Mouse (Mus musculus): ENCODE results near the gene Oaz3. TPM values are rescaled to one million over a fixed set of nuclear protein-coding genes. Genes with fewer than 3 reads are reported as not detected.

The Oaz3 gene
- total RNA-seq (2021) (under 1 TPM in 1 of 2 experiments, not detected in 1; 0.24 TPM), polyA plus RNA-seq (2012; rRNA removed) (0.15 TPM in 1 of 2 replicates, not detected in the other)
- long read RNA-seq: 0 reads

GRCm38 (mm10) chr3:94443597-94443964, at the start of gene Oaz3:
Gene Oaz3, minus strand, starts transcription at chr3:94443915.
- no peak for DNase-seq

DNA sequence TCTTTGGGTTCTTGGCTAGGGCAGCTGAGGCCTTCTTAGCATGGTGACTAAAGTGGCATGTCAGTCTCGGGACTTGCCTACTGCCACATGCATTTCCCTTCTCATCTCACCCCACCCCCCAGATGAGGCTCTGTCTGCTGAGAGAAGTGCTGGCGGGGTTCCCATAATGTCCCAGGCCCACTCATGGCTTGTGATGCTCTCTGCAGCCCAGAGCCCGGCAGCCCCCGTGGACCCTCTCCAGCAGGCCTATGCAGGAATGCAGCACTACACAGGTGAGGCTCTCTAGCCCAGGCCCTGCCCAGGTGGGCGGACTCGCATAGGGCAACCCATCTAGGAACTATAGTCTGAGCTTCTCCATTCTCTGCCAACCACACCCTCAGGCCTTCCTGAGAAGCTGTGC, 43.9 kb upstream of the Oaz3 start:
- DNase-seq: no peak

- no peak for DNase-seq
Measured at GRCm38 (mm10) chr3:94485922-94486321, 42.2 kb upstream of the Oaz3 start.

DNA sequence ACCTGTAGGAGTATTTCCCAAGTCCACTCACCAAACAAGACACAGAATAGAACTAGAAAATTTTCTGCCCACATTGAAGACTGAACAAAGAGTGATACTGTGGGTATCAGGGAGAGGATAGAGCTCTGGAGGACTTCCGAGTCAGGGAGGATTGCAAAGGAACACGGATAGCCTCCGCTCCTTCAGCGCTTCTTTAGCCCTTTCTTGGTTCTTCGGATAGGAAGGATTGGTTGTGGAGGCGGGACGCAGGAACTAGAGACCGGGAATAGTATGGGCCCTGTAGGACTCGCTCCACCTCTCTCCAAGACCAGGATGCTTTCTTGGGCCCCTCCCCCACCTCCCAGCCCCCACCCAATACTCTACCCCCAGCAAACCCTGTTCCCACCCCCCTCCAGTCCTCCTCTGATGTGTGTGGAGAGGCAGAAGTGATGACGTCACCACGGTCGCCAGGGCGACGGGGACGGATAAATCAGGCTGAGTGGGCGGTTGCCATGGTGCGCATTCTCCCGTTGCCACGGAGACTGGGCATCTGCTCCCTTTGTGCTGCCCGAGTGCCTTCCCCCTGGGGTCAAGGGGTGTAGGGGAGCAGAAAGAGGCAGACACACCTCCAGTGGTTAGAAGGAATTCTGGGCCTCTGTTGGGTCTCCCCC, 40.2 kb upstream of the Oaz3 start:
- DNase-seq: peak; percentile 54

- DNase-seq: peak; percentile 58
Measured at GRCm38 (mm10) chr3:94482764-94483385, 39.2 kb upstream of the Oaz3 start.

DNA sequence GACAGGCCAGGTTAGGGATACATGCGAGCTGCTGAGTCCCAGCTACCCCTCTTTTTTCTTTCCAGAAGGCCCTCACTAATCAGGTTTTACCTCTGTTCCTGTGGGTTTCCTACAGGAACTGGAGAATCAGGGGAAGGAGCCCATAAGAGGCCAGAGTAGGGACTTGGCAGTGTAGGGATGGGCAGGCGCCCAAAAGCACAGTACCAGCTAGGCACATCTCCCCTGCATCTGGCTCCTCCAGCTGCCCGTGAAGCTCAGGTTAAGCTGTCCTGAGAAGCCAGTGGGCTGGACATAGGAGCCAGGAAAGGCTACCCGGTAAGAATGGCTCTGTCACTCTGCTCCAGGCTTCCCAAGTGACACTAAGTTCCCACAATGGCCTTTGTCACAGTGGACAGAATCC, 37.7 kb upstream of the Oaz3 start:
- DNase-seq: no peak

DNA sequence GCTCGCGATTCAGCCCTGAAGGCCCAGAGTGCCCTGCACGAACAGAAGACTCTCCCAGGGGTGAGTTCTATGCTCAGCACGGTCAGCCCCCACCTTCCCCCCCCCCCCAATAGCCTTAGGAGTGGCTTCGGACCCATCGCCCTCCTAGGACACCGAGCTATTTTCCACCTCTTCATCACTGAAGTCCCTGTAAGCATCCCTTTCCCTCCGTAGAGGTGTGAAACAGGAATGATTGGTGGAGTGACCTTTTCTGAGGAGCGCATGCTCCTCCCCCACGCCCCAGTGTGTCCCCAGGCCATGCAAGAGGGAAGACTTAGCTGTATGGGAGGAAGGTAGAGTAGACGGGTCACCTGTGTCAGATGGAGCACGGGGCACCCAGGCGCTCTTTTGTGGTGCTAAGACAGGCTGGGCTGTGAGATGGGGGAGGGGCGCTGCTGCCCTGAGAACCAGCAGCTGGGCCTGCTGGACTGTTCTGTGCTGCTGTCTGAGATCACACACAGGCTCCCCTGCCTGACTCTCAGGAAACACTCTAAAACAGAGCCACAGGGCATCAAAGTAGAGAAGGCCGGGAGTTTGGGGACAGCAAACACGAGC, 36.7 kb upstream of the Oaz3 start, which contains the start of gene Riiad1:
Gene Riiad1, minus strand, starts transcription at position 51 of the 594 bp plus-strand sequence.
- DNase-seq: no peak

DNA sequence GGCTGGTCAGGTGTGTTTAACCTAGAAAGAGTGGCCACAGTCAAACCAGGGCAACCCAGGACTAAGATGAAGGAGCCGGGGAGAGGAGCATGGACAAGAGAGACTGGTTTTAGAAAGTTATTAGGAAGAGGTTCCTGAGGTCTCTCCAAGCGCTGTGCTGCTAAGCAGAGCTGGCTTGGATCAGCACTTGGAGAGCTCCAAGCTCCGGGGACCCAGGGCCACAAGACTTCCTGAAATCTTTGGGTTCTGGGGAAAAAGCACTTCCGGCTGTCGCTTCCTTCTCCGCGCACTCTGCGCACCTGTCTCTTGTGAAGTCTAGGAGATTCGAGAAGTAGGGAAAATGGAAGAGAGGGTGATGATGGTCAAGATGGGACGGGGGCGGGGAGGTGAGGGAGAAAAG, 35.8 kb upstream of the Oaz3 start:
- DNase-seq: no peak

GRCm38 (mm10) chr3:94478591-94479169, 35.0 kb upstream of the Oaz3 start:
- no peak for DNase-seq

DNA sequence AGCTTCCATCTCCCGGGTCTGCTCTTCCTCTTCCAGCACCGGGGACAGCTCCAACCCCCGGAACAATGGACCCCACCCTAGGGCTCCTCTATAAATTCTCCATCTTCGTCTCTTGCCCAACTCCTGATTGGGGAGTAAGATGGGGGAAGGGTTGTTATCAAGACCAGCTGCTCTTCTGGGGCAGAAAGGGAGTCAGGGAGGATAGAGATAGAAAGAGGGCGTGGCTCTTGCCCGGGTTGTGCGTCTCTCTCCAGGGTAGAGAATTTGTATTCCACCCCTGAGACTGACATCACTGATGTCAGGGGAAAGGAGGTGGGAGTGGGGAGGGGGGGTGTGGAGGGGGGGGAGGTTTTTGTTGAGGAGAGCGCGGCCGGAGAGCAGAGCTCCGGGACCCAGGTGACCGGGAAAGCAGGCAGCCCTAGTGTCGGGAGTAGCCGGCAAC, 34.3 kb upstream of the Oaz3 start, which contains the start of gene Celf3:
Gene Celf3, plus strand, starts transcription at position 315 of the 442 bp plus-strand sequence.
- no peak for DNase-seq

- DNase-seq: no peak
Measured at GRCm38 (mm10) chr3:94477444-94477843, 33.7 kb upstream of the Oaz3 start.

- no peak for DNase-seq
Measured at GRCm38 (mm10) chr3:94476301-94477035, 32.8 kb upstream of the Oaz3 start.

- DNase-seq: no peak
Measured at GRCm38 (mm10) chr3:94473567-94474232, 30.0 kb upstream of the Oaz3 start.

- no peak for DNase-seq
Measured at GRCm38 (mm10) chr3:94473115-94473505, 29.4 kb upstream of the Oaz3 start.

- peak; percentile 36 for DNase-seq
Measured at GRCm38 (mm10) chr3:94472447-94473114, 28.9 kb upstream of the Oaz3 start.

GRCm38 (mm10) chr3:94468931-94469330, 25.2 kb upstream of the Oaz3 start:
- DNase-seq: no peak

DNA sequence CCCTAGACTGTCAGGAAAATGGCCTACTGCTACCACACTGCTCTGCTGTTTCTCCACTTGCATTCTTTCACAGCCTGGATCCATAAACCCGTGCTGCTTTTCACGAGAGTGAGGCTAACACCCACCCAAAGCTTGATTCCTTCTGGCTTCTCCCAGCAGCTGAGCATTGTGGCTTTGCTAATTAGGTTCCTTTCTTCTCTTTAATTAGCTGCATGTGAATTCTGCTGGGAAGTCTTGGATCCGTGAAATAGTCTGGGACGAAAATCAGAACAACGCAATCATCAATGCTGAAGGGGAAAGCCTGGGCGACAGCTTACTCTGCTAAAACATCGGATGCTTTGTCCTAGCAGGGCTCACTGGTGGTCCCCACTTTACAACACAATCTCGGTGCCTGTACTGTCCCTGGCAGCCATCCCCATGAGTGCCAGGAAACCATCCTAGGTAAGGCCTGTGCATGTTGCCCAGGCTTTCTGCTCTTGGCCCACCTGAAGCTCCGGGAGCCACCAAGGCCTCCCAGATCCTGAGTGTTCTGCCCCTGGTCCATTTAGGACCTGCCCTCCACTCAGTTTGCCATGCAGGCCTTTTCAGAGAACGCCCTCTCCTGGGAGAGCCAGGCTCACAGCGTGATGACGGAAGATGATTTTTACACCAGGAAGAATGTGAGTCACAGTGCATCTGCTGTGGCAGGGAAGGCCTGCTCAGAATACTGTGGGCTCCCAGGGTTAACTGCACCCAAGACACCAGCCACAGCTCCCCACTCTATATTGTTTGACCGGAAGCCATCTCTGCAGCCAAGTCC, 22.1 kb upstream of the Oaz3 start:
- no peak for DNase-seq

DNA sequence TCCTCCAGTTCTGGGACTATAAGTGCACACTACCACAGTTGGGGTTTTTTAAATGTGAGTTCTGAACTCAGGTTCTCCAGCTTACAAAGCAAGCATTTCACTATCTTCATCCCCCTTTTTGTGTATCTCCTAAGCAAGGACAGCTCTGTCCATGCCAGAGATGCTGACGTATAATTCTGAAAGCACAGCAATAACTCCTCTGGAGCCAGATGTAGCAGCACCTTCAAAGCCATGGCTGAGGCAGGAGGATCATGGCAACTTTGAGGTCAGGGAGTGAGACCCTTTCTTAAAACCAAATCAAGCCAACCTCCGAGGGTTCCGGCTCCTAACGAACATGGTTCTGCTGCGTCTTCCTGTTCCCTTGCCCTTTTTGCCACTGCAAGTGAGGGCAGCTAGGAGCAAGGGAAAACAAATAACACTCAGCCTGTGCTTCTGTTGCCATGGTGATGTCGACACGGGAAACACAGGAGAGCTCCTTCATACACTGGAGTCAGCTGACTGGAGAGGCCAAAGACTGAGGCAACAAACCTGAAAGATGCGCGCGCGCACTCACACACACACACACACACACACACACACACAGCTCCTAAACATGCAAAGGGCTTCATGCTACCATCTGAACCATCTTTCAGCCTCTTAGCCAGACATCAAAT, 20.3 kb upstream of the Oaz3 start:
- no peak for DNase-seq

- DNase-seq: no peak
Measured at GRCm38 (mm10) chr3:94459834-94460233, 16.1 kb upstream of the Oaz3 start.

DNA sequence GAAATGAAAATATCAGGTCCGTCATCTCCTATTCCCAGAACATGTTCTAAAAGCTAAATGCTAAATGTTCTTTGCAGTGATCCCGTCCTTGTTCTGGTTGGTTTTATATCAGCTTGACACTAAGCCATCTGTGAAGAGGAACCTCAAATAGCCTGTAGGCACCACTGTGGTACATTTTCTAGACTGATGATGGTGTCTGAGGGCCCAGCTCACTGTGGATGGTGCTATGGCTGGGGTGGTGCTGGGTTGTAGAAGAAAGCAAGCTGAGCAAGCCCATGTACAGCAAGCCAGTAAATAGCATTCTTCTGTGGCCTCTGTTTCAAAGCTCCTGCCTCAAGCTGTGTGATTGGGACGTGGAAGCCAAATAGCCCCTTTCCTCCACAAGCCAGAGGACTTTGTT, 13.3 kb upstream of the Oaz3 start:
- DNase-seq: no peak

Measured in adrenal gland, adult 2 months (tissue).